30 mouse cellular contexts compared by ENCODE assay signal in genomic region chr5:89467886-89468285, GRCm38 (mm10). TPM values are rescaled to one million over a fixed set of nuclear protein-coding genes. Genes with fewer than 3 reads are reported as not detected.
"Had no signal": no experiment of that assay in that cellular context is flagged by ENCODE, and none has a peak within 500 bp of the region (broad histone marks: within the 10 kb centered on the region; RNA-seq: fewer than 3 reads in every experiment).

No protein-coding gene starts in this region.

- H3K27ac ChIP-seq: heart, adult 2 months; heart, embryonic 13.5 days; heart, embryonic 15.5 days; hindbrain, embryonic 13.5 days; hindbrain, embryonic 15.5 days; hindbrain, postnatal 0 days; layer of hippocampus, adult 2 months; left cerebral cortex, adult 2 months; limb, embryonic 10.5 days; limb, embryonic 12.5 days had no signal

- H3K36me3 ChIP-seq: heart, embryonic 13.5 days; heart, embryonic 15.5 days; hindbrain, embryonic 13.5 days; hindbrain, embryonic 15.5 days; limb, embryonic 10.5 days; limb, embryonic 12.5 days had no signal

- H3K4me2 ChIP-seq: heart, embryonic 11.5 days; heart, embryonic 13.5 days; heart, embryonic 15.5 days; hindbrain, embryonic 13.5 days; hindbrain, embryonic 15.5 days; limb, embryonic 12.5 days had no signal

- DNase-seq: forebrain, postnatal 0 days; gastrocnemius, postnatal 14 days; gastrocnemius, postnatal 36 days; heart, adult 11 months; heart, adult 2 months; heart, postnatal 14 days; heart, postnatal 36 days; kidney, adult 18-20 months; kidney, adult 8-10 months; kidney, postnatal 10 days; kidney, postnatal 25 days; kidney, postnatal 4 days; liver had no signal

- H3K4me1 ChIP-seq: heart, embryonic 15.5 days; hindbrain, embryonic 13.5 days; hindbrain, embryonic 15.5 days; limb, embryonic 10.5 days; limb, embryonic 12.5 days had no signal

- ATAC-seq: forebrain, postnatal 0 days; hindbrain, postnatal 0 days had no signal

- H3K27me3 ChIP-seq: heart, embryonic 13.5 days; heart, embryonic 15.5 days; hindbrain, embryonic 13.5 days; hindbrain, embryonic 15.5 days; limb, embryonic 12.5 days had no signal

- H3K4me3 ChIP-seq: heart, adult 2 months; heart, embryonic 13.5 days; heart, embryonic 15.5 days; hindbrain, embryonic 13.5 days; hindbrain, embryonic 15.5 days; layer of hippocampus, adult 2 months; left cerebral cortex, adult 2 months; limb, embryonic 10.5 days; limb, embryonic 12.5 days had no signal

- H3K9ac ChIP-seq: forebrain, postnatal 0 days; heart, embryonic 13.5 days; heart, embryonic 15.5 days; hindbrain, embryonic 13.5 days; hindbrain, embryonic 15.5 days; limb, embryonic 12.5 days had no signal

- H3K9me3 ChIP-seq: heart, embryonic 13.5 days; heart, embryonic 15.5 days; hindbrain, embryonic 13.5 days; hindbrain, embryonic 15.5 days; limb, embryonic 10.5 days; limb, embryonic 12.5 days had no signal

RNA-seq across cellular contexts. Expression of gene Gc, which starts 10.2 kb away (rescaled TPM):
- polyA plus RNA-seq: forebrain, postnatal 0 days; heart, postnatal 0 days; hindbrain, embryonic 11.5 days; hindbrain, embryonic 13.5 days; limb, embryonic 10.5 days; limb, embryonic 12.5 days had no signal

RNA-seq across cellular contexts. Expression of gene Npffr2, which starts 59.3 kb away (rescaled TPM):
- polyA plus RNA-seq: gonadal fat pad, adult 2 months; heart, adult 2 months; heart, embryonic 11.5 days; heart, embryonic 13.5 days; heart, embryonic 15.5 days; heart, postnatal 0 days; hindbrain, embryonic 15.5 days; hindbrain, postnatal 0 days; intestine, embryonic 14.5 days; kidney, embryonic 14.5 days; kidney, embryonic 16.5 days; limb, embryonic 12.5 days; limb, embryonic 14.5 days had no signal
